Mouse (Mus musculus): Measurements from ENCODE around the gene Smagp.
"Not testable (repeated sequence)": the region's sequence is repeated elsewhere in the genome, so short reads cannot be mapped to it uniquely, and the experiment has no call there.

Smagp gene

DNA sequence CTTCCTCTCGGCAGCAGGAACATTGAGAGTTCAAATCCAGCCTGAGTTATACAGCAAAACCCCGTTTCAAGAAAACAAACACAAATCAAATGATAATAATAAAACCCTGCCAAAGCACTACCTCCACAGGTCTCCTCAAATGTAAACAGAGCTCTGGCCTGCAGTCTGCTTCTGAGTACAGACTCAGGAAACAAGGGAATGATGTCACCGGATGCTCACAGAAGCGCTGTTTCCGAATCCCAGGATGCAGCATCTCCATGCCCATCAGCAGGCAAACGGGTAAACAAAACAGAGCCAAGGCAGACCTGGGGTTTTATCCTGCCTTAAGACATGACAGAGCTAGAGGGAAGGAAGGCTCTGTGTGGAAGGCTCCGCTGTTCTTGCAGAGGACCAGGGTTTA lies 7.9 kb downstream of the Smagp start:
- DNase-seq (ENCODE audit: extremely low read depth, low read depth, low spot score), result no peak

DNA sequence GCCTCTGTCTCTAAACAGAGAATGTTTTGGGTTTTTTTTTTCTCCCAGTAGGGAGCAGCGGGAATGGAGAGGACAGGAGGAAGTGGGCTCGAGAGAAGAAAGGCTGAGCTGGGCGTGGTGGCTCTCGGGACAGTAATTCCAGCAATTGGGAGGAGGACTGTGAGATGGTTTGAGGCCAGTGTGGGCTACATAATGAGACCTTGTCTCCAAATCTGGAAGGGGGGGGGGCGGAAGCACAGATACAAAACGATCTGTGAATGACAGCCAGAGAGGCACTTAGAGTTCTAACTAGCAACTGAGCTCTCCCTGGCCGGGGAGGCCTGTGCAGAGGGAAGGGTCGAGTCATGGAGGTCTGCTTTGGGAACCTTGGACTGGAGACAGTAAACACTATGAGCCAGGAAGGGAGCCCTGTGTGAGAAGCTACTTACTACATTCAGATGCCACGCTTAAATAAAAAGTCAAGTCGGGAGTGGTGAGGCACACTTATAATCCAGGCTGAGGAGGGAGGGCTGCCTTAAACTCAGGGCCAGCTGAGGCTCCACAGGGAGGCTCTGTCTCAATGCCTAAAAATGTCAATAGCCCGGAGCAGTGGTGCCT lies 8.9 kb downstream of the Smagp start:
- no peak for DNase-seq (ENCODE audit: extremely low read depth, low read depth, low spot score)

DNA sequence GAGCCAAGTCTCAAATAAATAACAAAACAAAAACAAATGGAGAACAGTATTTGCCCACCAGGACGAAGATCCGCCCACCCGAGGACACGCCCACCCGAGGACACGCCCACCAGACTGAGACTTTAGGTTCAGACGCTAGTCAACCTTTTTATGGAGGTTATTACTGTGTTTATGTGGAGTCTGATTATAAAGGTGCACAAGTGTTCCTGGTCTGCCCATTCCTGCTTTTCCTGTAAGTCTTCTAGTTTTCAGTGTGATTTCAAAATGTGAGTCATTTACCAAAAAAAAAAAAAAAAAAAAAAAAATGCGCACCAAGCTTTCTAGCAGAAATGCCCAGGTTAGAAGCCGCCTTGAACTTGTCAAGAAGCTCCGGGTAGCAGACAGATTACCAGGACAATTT lies 9.5 kb downstream of the Smagp start:
- no peak for DNase-seq (ENCODE audit: extremely low read depth, low read depth, low spot score)

DNA sequence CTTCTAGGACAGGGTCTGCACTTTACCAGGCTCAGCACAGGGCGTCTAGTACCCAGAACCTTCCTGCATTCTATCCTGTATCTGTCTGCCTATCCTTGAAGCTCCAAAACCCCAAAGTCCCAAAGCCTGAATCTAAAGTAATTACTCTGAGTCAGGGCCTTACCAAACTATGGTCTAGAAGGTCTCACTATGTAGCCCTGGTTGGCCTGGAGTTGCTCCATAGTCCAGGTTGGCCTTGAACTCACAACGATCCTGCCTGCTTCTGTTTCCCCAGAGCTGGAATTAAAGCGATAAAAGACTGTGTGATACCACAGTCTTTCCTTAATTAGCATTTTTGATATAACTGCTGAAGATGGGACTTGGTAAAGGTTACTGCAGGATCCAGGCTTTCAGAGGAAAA lies 12.3 kb downstream of the Smagp start:
- DNase-seq (ENCODE audit: extremely low read depth, low read depth, low spot score), result no peak

DNA sequence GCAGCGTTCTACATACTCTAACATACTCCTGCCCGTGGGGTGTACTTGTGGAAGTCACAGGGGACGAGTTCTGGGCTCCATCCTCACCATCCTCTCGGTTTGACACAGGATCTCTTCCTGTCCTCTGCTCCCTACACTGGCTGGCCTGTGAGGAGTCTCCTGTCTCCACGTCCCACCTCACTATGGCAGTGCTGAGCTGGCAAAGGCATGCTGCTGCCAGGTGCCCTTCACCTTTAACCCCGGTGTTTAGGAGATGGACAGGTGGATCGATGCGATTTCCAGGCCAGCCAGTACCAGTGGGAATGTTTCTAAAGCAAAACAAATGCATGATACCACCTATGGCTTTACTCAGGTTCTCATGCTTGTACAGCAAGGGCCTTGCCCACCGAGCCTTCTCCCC lies 13.0 kb downstream of the Smagp start:
- no peak for DNase-seq (ENCODE audit: extremely low read depth, low read depth, low spot score)

GRCm38 (mm10) chr15:100622164-100622563 lies 14.6 kb downstream of the Smagp start:
- DNase-seq (ENCODE audit: extremely low read depth, low read depth, low spot score), result no peak

- DNase-seq (ENCODE audit: extremely low read depth, low read depth, low spot score), result not testable (repeated sequence)
Observed at GRCm38 (mm10) chr15:100621671-100622070, 15.1 kb downstream of the Smagp start.

GRCm38 (mm10) chr15:100619200-100619599 lies 17.5 kb downstream of the Smagp start:
- no peak for DNase-seq (ENCODE audit: extremely low read depth, low read depth, low spot score)

DNA sequence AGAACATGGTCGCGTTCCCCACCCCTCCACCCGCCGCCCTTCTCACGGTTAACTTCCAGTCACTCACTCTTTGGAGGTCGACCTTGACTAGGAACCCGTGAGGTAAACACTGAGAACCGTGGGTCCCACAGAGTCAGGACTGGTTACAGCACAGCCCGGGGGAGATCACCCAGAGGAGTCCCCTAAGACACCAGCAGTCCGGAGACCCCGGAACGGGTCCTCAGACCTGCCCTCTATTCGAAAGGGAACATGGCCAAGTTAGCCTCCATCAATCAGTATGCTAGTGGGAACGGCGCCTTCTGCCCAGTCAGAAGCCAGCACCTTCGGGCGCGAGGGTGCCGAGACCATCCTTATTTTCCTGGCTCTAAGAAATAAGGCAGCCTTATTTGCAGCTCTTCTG lies 20.5 kb downstream of the Smagp start:
- DNase-seq (ENCODE audit: extremely low read depth, low read depth, low spot score), result no peak

GRCm38 (mm10) chr15:100615825-100616220 lies 20.9 kb downstream of the Smagp start:
- DNase-seq (ENCODE audit: extremely low read depth, low read depth, low spot score), result no peak

DNA sequence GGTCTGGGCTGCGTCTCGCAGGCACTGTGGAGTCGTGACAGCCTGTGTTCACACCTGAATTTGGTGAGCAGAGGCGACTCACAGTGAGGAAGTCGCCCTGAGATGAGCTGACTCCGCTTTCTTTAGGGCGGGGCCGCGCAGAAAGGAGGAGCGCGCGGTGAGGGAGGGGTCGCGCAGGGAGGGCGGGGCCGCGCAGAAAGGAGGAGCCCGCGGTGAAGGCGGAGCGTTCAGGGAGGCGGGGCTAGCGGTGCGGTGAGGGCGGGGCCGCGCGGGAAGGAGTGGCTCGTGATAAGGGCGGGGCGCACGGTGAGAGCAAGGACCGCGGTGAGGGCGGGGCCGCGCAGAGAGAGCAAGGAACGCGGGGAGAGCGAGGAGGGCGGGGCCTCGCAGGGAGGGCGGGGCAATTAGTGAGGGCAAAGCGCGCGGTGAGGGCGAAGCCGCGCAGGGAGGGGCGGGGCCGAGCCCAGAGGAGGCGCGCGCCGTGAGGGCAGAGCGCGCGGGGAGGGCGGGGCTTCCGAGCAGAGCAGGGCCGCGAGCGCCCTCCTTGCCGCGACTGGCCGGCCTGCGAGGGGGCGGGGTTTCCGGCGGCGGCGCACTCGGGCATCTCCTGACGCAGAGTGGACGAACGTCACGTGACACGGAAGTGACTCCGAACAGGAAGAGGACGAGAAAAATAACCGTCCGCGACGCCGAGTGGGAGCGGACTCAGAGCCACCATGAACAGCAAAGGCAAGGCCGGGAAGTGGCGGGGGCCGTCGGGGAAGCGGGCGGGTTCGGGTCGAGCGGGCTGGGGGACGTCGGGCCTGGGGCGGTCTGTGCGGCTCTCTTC lies 21.5 kb downstream of the Smagp start, which contains the start of gene Dazap2:
Gene Dazap2 (plus strand): TSS at position 354 of the 829 bp plus-strand sequence.
- DNase-seq (ENCODE audit: extremely low read depth, low read depth, low spot score), result no peak

GRCm38 (mm10) chr15:100614218-100614995 lies 22.3 kb downstream of the Smagp start:
- DNase-seq (ENCODE audit: extremely low read depth, low read depth, low spot score), result no peak

- no peak for DNase-seq (ENCODE audit: extremely low read depth, low read depth, low spot score)
Observed at GRCm38 (mm10) chr15:100613584-100613983, 23.2 kb downstream of the Smagp start.

DNA sequence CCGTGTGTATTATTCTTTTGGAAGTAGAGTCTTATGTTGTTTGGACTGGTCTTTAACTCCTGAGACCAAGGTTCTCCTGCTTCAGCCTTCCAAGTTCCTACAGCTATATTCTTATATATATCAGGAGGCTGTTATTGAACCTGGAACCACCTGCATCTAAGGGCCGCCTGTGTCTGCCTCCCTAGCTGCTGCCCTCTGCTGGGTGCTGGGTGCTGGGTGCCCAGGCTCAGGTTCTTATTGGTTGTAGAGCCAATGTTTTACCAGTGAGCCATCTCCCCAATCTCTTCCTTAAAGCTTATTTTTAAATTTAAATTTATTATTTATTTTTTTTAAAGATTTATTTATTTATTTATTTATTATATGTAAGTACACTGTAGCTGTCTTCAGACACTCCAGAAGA lies 24.3 kb downstream of the Smagp start:
- DNase-seq (ENCODE audit: extremely low read depth, low read depth, low spot score), result no peak

- no peak for DNase-seq (ENCODE audit: extremely low read depth, low read depth, low spot score)
Observed at GRCm38 (mm10) chr15:100611951-100612350, 24.8 kb downstream of the Smagp start.

GRCm38 (mm10) chr15:100606677-100607076 lies 30.1 kb downstream of the Smagp start:
- DNase-seq (ENCODE audit: extremely low read depth, low read depth, low spot score), result not testable (repeated sequence)

DNA sequence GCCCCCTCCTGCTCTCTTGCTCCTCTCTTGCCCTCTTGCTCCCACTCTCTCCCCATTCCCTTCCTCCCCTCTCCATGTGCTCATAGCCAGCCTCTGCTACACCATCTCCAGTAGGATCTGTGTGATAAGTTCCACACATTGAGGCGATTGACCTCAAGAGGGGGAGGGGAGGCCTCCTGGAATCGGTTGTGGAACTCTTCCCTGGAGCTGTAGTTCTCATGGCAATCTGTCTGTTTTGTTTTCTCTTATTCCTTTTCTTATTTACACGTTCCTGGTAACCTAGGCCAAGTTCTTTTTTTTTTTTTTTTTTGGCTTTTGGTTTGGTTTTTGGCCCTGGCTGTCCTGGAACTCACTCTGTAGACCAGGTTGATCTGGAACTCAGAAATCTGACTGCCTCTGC lies 35.1 kb downstream of the Smagp start:
- DNase-seq (ENCODE audit: extremely low read depth, low read depth, low spot score), result no peak

DNA sequence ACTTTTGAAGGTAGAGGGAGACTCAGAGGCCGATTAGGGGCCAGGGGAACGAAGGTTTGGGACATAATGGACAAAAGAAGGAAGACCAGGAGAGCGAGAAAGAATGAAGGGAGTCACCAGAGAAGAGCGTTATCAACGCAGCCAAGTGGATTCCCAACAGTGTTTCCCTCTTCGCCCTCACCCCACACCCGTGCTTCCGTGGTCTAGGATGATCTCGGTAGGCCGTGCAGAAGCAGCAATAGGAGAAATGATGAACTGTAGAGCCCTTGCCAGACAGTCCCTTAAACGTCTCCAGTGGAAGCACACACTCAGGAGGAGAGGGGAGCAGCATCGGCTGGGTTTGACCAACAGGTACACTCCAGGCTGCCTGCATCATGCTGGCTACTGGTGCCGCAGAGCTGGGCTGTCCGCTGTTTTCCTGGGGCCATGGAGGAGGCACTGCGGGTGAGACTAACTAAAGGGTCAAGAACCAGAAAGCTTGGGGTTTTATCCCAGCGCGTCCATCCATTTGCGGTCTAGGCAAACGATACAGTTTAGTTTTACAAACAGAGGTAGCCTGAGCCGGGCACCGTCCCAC lies 36.0 kb downstream of the Smagp start:
- no peak for DNase-seq (ENCODE audit: extremely low read depth, low read depth, low spot score)

DNA sequence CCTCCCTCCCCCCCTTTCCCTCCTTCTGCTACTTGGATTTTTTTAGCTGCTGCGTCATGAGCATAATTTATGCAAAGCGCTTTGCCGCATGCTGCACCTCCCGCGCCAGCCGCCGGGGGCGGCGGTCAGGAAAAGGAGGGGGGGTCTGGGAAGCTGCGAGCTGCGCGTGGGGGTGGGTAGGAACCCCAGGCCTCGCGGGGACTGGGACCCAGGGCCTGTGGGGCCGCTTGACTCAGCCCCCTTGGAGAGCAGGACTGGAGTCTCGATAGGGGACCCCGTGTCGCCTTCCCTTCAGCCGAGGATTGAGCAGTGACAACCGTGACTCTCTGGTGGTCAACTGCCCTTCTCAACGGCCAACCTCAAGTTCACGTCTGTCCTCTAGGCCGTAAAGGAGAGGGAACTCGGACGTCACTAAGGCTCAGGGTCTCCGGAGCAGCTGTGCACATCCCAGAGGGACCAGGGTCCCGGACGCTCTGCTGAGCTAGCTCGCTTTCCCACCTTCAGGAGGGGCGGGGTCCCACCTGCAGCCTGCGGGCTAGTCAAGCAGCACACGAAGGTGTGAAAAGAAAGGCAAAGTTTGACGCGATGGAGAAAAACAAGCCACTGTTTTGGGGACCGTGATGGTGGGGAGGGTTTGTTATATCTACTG lies 36.6 kb downstream of the Smagp start:
- no peak for DNase-seq (ENCODE audit: extremely low read depth, low read depth, low spot score)

DNA sequence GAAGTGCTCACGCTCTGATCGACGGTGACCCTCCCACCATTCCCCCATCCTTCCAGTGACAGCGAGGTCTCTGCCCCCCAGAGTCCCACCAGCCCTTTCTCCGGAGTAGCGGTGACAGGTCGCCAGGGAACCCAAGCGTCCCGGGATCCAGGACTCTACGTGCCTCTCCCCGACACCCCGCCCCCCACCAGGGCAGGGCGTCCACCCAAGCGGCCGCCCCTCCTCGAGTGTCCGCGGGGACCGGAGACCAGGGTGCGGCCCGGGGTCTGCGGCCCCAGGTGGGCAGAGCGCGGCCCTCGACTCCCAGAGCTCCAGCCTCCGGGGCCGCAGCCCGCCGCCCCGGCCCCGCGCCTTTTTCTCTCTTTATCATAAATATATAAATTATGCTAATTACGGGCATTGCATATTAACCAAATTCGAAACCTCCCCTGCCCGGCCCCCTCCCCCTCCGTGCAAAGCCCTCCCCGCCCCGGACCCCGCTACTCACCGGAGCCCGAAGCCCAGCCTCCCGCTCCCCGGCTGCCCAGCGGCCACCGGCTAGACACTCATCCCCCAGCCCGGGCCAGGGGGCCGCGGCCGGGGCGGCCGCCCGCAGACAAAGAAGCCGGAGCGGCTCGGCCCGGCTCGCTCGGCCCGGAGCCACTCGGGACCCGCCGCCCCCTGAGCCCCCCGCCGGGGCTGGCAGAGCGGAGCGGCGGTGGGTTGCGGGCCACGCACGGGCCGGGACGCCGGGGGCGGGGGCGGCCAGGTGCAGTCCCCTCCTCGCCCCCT lies 37.3 kb downstream of the Smagp start, which contains the start of gene Pou6f1:
Gene Pou6f1 (minus strand): TSS at position 709 of the 771 bp plus-strand sequence.
- DNase-seq (ENCODE audit: extremely low read depth, low read depth, low spot score), result no peak

All from fat pad, adult 2 months (tissue).